Mouse (Mus musculus): ENCODE data around the gene Selplg. TPM values are rescaled to one million over a fixed set of nuclear protein-coding genes. Genes with fewer than 3 reads are reported as not detected.
A peak's percentile ranks its signal among the peaks of the same experiment; 100 is the strongest.

The Selplg gene
- polyA plus RNA-seq (2016; fragmentation: Nextera tagmentation; extraction: Ambion mirVana), result 0.51 and 0.72 TPM in 2 replicates

DNA sequence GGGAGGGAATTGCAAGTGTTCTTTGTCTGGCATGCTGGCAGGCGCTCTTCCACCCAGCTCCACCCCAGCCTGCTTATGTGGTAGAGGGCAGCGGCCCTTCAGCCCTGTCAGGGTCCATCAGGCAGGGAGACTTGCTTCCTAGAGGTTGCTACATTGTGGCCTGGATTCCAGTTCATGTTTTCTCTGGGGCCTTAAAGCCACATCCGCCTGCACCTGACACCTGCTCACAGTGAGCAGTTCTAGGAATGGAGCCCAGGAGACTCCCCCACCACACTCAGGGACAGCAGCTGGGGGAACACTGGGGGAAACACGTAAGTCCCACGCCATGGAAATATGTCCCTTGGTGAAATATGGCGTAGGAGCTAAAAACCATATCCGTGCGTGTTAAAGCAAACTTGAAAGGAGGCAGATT, at the start of gene Selplg:
Selplg (minus strand) TSS at position 155 of the 412 bp plus-strand sequence.
- no peak for ATAC-seq (ENCODE audit: insufficient number of reproducible peaks, low FRiP score)
- Histone ChIP-seq H3K9me3 (replicated peaks) (no peaks in the 10 kb centered on the region), H3K27ac (ENCODE audit: poor library complexity, severe bottlenecking) (no peak within 1 kb of the TSS)

DNA sequence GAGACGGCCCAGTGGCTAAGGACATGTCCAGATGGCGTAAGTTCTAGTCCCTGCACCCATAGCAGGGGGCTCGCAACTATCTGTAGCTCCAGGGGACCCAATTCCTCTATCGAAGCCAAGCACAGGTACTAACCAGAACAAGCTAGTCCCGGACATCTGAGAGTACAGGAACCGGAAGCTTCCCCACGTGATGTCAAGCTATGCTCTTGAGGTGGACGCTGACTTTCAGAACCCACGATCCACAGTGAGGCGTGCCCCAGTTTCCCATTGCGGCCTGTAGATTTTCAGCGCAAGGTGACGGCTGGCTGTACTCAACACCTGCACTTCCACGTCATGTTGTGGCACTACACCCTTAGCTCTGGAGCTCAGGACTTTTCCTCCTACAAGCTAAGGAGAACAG, 48.7 kb upstream of the Selplg start:
- Histone ChIP-seq H3K27ac (ENCODE audit: poor library complexity, severe bottlenecking) (no peak overlapping the region), H3K9ac (no peak overlapping the region), H3K4me3 (no peak overlapping the region), H3K4me1 (replicated peaks) (peaks cover 71% of the 10 kb centered on the region), H3K36me3 (peaks cover 49% of the 10 kb centered on the region), H3K4me2 (no peak overlapping the region), H3K27me3 (replicated peaks) (no peaks in the 10 kb centered on the region), H3K9me3 (replicated peaks) (no peaks in the 10 kb centered on the region)
- 89% methylated on average over 14 of the region's 14 CpGs for WGBS
- no peak for ATAC-seq (ENCODE audit: insufficient number of reproducible peaks, low FRiP score)

More for the DNA sequence above, at the start of gene Selplg:
- peaks cover 6% of the 10 kb centered on the region; the same call in 1 of the 2 replicates for H3K4me1 ChIP-seq (replicated peaks)
- H3K36me3 ChIP-seq, result no peaks in the 10 kb centered on the region
- no peak within 1 kb of the TSS for H3K9ac ChIP-seq
- H3K27me3 ChIP-seq (replicated peaks), result no peaks in the 10 kb centered on the region
- no peak within 1 kb of the TSS for H3K4me2 ChIP-seq
- no peak within 1 kb of the TSS for H3K4me3 ChIP-seq
- 48% methylated on average over 8 of the region's 8 CpGs for WGBS

DNA sequence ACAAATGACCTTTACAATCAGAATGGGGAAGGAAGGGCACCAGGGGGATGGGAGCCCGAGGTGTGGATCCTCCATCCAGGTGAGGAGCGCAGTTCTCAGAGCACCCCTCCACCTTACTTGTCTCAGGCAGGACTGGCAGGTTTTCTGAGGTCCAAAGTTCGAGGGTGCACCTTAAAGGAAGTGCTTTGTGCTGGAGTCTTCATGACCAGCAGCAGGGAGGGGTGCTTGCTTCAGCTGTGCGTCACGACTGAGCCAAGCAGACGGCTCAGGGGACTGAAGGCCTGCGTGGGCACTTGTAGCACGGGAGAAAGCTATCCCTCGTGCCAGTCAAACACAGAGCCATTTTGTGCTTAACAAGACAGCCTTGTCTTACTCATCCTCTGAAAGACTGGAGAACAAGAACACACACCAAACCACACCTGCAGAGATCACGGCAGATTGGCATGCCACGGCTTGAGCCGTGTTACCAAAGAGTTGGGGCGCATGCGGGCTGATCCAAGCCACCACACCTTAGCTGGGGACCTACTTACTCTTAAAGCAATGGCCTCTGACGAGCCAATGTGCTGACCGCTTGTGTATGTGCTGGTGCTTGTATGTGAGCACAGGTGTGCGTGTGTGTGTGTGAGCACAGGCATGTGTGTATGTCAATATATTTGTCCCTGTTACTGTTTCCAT, 46.6 kb upstream of the Selplg start:
- Histone ChIP-seq H3K27me3 (replicated peaks) (no peaks in the 10 kb centered on the region), H3K4me3 (no peak overlapping the region), H3K4me1 (replicated peaks) (peaks cover 71% of the 10 kb centered on the region), H3K9me3 (replicated peaks) (no peaks in the 10 kb centered on the region), H3K36me3 (peaks cover 64% of the 10 kb centered on the region), H3K4me2 (no peak overlapping the region), H3K9ac (no peak overlapping the region), H3K27ac (ENCODE audit: poor library complexity, severe bottlenecking) (no peak overlapping the region)
- 85% methylated on average over 17 of the region's 17 CpGs for WGBS
- no peak for ATAC-seq (ENCODE audit: insufficient number of reproducible peaks, low FRiP score)

DNA sequence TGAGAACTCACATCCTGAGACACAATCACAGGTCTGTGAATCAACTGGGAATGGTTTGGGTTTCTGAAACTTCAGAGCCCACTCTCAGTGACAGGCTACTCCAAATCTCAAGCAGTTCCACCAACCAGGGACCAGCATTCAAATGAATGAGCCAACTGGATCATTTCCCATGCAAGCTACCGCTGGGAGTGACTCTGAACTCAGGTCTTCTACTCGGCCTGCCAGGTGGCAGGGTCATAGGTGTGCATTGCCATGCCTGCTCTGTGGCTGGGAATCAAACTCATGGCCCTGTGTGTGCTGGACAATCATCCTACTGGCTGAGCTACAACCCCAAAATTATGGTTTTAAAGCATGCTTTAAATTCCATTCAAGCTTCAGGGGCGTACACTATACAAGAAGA, 45.1 kb upstream of the Selplg start:
- H3K27me3 ChIP-seq (replicated peaks), result no peaks in the 10 kb centered on the region
- H3K36me3 ChIP-seq, result peaks cover 64% of the 10 kb centered on the region
- H3K9me3 ChIP-seq (replicated peaks), result no peaks in the 10 kb centered on the region
- no peak overlapping the region for H3K27ac ChIP-seq (ENCODE audit: poor library complexity, severe bottlenecking)
- H3K4me2 ChIP-seq, result no peak overlapping the region
- no peak for ATAC-seq (ENCODE audit: insufficient number of reproducible peaks, low FRiP score)
- no peak overlapping the region for H3K4me3 ChIP-seq
- no peak overlapping the region for H3K9ac ChIP-seq
- WGBS, result 52% methylated on average over 3 of the region's 3 CpGs
- H3K4me1 ChIP-seq (replicated peaks), result peaks cover 72% of the 10 kb centered on the region

GRCm38 (mm10) chr5:113876176-113876575, 43.7 kb upstream of the Selplg start:
- no peak overlapping the region for H3K9ac ChIP-seq
- H3K27ac ChIP-seq (ENCODE audit: poor library complexity, severe bottlenecking), result 0 out of 2 replicates have a peak overlapping the region, but pooled peaks have one; percentile 45
- peaks cover 79% of the 10 kb centered on the region for H3K4me1 ChIP-seq (replicated peaks)
- H3K4me3 ChIP-seq, result no peak overlapping the region
- H3K4me2 ChIP-seq, result no peak overlapping the region
- no peaks in the 10 kb centered on the region for H3K27me3 ChIP-seq (replicated peaks)
- WGBS, result 93% methylated on average over 7 of the region's 7 CpGs
- ATAC-seq (ENCODE audit: insufficient number of reproducible peaks, low FRiP score), result no peak
- no peaks in the 10 kb centered on the region for H3K9me3 ChIP-seq (replicated peaks)
- peaks cover 54% of the 10 kb centered on the region for H3K36me3 ChIP-seq

- H3K36me3 ChIP-seq, result peaks cover 48% of the 10 kb centered on the region
- no peaks in the 10 kb centered on the region for H3K9me3 ChIP-seq (replicated peaks)
- no peaks in the 10 kb centered on the region for H3K27me3 ChIP-seq (replicated peaks)
- WGBS, result 84% methylated on average over 4 of the region's 4 CpGs
- H3K4me2 ChIP-seq, result no peak overlapping the region
- H3K9ac ChIP-seq, result no peak overlapping the region
- H3K4me3 ChIP-seq, result no peak overlapping the region
- H3K4me1 ChIP-seq (replicated peaks), result peaks cover 81% of the 10 kb centered on the region
- ATAC-seq (ENCODE audit: insufficient number of reproducible peaks, low FRiP score), result no peak
- 0 out of 2 replicates have a peak overlapping the region, but pooled peaks have one; percentile 45 for H3K27ac ChIP-seq (ENCODE audit: poor library complexity, severe bottlenecking)
Observed at GRCm38 (mm10) chr5:113875625-113876024, 43.2 kb upstream of the Selplg start.

GRCm38 (mm10) chr5:113874063-113875024, 41.9 kb upstream of the Selplg start:
- no peak for ATAC-seq (ENCODE audit: insufficient number of reproducible peaks, low FRiP score)
- WGBS, result 51% methylated on average over 19 of the region's 19 CpGs
- H3K4me2 ChIP-seq, result peak overlapping the region; percentile 62
- H3K36me3 ChIP-seq, result peaks cover 37% of the 10 kb centered on the region
- no peaks in the 10 kb centered on the region for H3K9me3 ChIP-seq (replicated peaks)
- H3K27me3 ChIP-seq (replicated peaks), result no peaks in the 10 kb centered on the region
- H3K4me3 ChIP-seq, result peak overlapping the region; percentile 22; the same call in 1 of the 2 replicates
- H3K9ac ChIP-seq, result peak overlapping the region; percentile 70
- H3K27ac ChIP-seq (ENCODE audit: poor library complexity, severe bottlenecking), result peak overlapping the region; percentile 88
- peaks cover 89% of the 10 kb centered on the region for H3K4me1 ChIP-seq (replicated peaks)

GRCm38 (mm10) chr5:113872936-113873912, 40.8 kb upstream of the Selplg start:
- peak; percentile 79 for ATAC-seq (ENCODE audit: insufficient number of reproducible peaks, low FRiP score)
- no peaks in the 10 kb centered on the region for H3K27me3 ChIP-seq (replicated peaks)
- H3K4me2 ChIP-seq, result peak overlapping the region; percentile 62
- WGBS, result 10% methylated on average over 14 of the region's 15 CpGs
- H3K9ac ChIP-seq, result peak overlapping the region; percentile 70
- H3K9me3 ChIP-seq (replicated peaks), result no peaks in the 10 kb centered on the region
- peaks cover 89% of the 10 kb centered on the region for H3K4me1 ChIP-seq (replicated peaks)
- peak overlapping the region; percentile 88 for H3K27ac ChIP-seq (ENCODE audit: poor library complexity, severe bottlenecking)
- peaks cover 29% of the 10 kb centered on the region for H3K36me3 ChIP-seq
- H3K4me3 ChIP-seq, result peak overlapping the region; percentile 22

- H3K27me3 ChIP-seq (replicated peaks), result no peaks in the 10 kb centered on the region
- peak overlapping the region; percentile 88 for H3K27ac ChIP-seq (ENCODE audit: poor library complexity, severe bottlenecking)
- H3K9me3 ChIP-seq (replicated peaks), result no peaks in the 10 kb centered on the region
- no peak for ATAC-seq (ENCODE audit: insufficient number of reproducible peaks, low FRiP score)
- H3K4me3 ChIP-seq, result no peak overlapping the region
- H3K4me2 ChIP-seq, result no peak overlapping the region
- peaks cover 85% of the 10 kb centered on the region for H3K4me1 ChIP-seq (replicated peaks)
- 75% methylated on average over 7 of the region's 7 CpGs for WGBS
- peaks cover 23% of the 10 kb centered on the region for H3K36me3 ChIP-seq
- peak overlapping the region; percentile 66 for H3K9ac ChIP-seq
Observed at GRCm38 (mm10) chr5:113871903-113872548, 39.6 kb upstream of the Selplg start.

DNA sequence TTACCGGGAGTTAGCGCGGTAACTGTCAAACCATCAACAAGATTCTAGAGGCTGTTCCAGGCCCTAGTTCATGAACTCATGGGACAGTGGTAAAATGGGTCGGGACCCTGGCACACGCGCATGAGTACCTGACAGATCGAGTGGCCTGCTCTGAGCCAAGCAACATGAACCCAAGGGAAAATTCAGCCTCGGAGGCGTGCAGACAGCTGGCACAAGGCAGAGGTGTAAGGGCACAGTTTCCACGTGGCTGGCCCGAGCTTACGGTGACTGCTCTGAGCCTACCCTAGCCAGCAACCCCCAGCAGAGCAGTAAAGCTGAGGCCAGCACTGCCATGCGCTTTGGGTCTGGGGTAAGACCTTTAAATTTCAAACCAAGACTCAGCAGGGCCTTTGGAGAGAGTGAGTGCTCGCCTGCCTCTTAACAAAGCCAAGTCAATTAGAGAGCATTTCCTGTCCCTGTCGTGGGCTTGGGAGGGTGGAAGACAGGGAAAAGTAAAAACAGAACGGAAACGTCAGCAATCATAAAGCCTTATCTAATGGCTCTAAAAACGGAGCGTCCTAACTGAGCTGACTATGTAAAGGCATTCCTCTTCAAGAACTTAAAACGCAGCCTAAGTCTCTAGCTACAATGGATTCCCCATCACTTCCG, 38.1 kb upstream of the Selplg start:
- peaks cover 83% of the 10 kb centered on the region for H3K4me1 ChIP-seq (replicated peaks)
- H3K4me3 ChIP-seq, result no peak overlapping the region
- H3K9ac ChIP-seq, result peak overlapping the region; percentile 66
- no peaks in the 10 kb centered on the region for H3K9me3 ChIP-seq (replicated peaks)
- peak overlapping the region; percentile 39 for H3K4me2 ChIP-seq
- peak overlapping the region; percentile 88 for H3K27ac ChIP-seq (ENCODE audit: poor library complexity, severe bottlenecking)
- no peak for ATAC-seq (ENCODE audit: insufficient number of reproducible peaks, low FRiP score)
- 36% methylated on average over 21 of the region's 21 CpGs for WGBS
- H3K27me3 ChIP-seq (replicated peaks), result no peaks in the 10 kb centered on the region
- peaks cover 10% of the 10 kb centered on the region for H3K36me3 ChIP-seq
